Mouse (Mus musculus): ENCODE measurements around the gene Taar7a.

GRCm38 (mm10) chr10:23948026-23948425 lies 45.3 kb downstream of the Taar7a start:
- TF ChIP-seq CTCF (IDR thresholded peaks at IDR 0.05; ENCODE audit: low read depth) (no peak), EP300 (IDR thresholded peaks at IDR 0.05; ENCODE audit: low read depth) (no peak)

Data from liver, postnatal 0 days (tissue).